Mouse (Mus musculus): ENCODE results near the gene Pitpnm2. TPM values are rescaled to one million over a fixed set of nuclear protein-coding genes. Genes with fewer than 3 reads are reported as not detected.
"Not testable (repeated sequence)": the region's sequence is repeated elsewhere in the genome, so short reads cannot be mapped to it uniquely, and the experiment has no call there.

The Pitpnm2 gene
- total RNA-seq, 2 experiments from 2014 or later = 36.4 to 61.1 TPM

DNA sequence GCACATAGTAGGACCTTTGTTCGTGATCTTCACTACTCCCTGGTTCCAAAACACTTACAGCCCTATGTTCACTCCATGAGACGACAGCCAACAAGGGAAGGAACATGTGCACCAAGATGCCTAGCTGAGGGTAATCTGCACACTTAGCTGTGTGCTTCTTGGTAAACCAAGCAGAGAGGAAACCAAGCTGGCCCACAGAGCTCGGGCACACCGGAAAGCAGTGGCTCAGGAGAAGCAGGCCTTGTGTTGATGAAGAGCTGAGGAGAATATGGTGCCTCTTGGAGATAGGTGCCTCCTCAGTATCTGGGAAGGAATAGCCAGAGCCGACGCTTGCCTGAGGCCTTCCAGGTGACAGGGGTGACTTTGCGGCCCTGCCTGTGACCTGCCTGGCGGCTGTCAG, 26.0 kb downstream of the Pitpnm2 start:
- no peak for DNase-seq (ENCODE audit: low spot score in 2 of 2)

DNA sequence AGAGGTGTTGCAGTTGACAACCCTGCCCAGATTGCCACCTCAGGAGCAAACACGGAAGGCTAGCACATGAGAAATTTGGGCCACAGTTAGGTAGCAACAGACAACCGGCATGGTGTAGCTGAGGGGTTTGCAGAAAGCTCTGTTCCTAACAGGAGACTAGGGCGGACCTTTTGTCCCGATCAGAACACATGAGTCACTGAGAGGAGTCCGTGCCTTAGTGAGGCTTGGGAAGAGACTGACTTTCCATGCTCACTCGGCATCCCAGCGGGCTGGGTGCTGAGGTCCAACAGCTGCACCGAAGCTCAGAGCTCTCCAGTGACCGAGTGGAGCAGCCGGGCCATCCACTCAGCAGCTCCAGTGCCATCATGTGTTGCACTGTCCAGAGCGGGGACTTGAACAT, 26.9 kb downstream of the Pitpnm2 start:
- DNase-seq (ENCODE audit: low spot score in 2 of 2) = no peak

DNA sequence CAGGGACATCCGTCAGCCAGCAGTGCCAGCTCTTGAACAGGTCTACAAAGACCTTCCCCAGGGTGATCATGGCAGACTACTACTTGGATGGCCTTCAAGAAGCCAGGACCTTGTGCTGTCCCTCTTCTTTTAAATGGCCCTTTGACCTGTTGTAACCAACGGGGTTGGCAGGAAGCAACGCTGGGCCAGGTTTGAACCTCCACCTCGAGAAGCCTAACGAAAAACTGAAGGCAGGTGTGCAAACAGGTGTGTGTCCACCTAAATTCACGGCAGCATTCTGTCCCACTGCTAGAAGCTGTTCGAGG, 27.9 kb downstream of the Pitpnm2 start:
- DNase-seq (ENCODE audit: low spot score in 2 of 2) = no peak

DNA sequence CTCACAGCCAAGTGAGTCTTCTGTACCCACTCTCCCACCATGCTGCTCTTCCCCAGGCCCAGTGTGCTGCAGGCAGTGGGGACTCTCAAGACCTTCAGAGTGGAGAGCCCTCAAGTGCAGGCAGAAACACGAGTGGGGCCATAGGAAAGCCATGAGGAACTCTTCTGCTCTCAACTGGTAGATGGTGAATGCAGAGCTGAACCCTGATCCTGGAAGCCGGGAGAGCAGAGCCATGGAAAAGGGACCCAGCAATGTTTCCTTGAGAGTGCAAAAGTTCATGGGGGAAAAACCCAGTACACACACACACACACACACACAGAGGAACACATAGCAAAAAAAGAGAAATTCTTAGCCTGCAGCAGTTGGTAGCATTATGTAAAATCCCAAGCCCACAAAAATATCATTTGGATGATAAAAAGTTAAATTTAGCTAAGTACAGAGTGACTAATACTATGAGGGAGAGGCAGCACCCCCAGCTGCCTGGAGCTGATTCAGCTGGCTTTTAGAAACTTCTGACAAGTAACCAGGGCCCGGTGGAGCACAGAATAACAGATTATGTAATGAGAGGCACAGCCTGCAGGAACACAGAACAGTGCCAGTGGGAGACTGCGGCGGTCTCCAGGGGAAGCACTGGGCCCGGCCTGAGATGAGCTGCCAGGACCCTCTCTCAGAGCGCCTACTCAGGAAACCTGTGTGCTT, 28.4 kb downstream of the Pitpnm2 start:
- DNase-seq (ENCODE audit: low spot score in 2 of 2) = peak; percentile 56 to 71

- no peak for DNase-seq (ENCODE audit: low spot score in 2 of 2)
These were observed 29.0 kb downstream of the Pitpnm2 start for GRCm38 (mm10) chr5:124220551-124220950.

DNA sequence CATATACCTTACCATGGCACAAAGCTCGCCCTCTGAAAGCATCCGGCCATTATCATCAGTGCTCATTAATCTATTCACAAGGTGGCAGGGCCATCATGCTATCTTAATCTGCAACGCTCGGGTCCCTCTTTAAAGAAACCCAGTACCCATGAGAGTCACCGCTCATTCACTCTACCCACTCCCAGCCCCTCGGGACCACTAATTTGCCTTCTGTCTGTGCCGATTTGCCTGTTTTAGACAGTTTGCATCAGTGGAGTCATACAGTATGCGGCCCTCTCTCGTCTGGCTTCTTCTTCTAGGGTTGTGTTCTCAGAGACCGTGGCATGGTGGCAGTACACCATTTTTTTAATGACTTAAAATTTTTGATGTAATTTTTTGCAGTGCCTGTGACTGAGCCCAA, 30.1 kb downstream of the Pitpnm2 start:
- no peak for DNase-seq (ENCODE audit: low spot score in 2 of 2)

DNA sequence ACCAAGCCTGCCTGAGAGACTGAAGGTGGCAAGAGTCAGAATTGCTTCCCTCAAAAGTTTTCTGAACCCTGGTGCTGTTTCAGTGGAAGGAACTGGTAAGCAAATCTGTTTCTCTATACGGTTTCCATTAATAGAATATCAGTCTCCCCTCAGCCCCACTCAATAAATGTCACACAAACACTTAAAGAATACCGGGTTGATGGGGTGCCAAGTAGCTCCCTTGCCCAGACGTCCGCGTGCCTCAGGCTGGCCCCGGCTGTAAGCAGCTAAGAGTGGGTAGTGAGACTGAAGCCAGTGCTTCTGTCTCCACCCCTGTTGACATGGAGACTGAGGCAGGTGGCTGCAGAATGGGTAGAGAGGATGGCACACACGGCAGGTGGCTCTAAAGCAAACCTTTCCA, 30.6 kb downstream of the Pitpnm2 start:
- no peak for DNase-seq (ENCODE audit: low spot score in 2 of 2)

DNA sequence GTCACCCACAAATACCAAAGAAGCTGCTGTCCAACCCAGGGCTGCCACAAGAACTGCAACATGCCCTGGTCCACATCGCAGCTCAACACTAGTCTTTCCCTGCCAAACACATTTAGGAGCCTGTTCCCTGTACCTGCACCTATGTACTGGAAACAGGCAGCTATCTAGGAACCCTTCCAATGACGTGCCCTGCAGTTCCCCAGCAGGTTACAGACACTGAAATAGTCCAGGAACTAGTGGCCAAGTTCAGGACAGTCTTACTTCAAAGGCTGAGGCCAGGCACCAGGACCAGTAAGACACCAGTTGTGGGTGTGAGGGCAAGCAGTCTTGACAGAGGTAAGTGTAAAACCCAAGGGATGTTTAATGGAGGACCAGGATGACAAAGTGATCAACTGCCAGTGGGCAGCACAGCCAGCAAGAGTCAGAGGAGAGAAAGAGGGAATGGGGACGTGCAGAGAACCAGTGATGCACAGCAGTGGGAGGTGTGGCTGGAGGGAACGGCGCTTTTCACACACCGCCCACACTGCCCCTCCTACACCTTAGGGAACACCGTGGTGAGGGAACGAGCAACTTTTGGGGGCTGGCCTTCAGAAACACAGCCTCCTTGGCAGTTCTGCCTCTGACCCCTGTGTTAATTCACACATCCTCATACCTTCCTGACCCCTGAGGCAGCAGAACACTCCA, 31.9 kb downstream of the Pitpnm2 start:
- DNase-seq (ENCODE audit: low spot score in 2 of 2) = no peak

- DNase-seq (ENCODE audit: low spot score in 2 of 2) = not testable (repeated sequence)
These were observed 32.5 kb downstream of the Pitpnm2 start for GRCm38 (mm10) chr5:124217092-124217491.

GRCm38 (mm10) chr5:124216403-124216802, 33.2 kb downstream of the Pitpnm2 start:
- no peak for DNase-seq (ENCODE audit: low spot score in 2 of 2)

DNA sequence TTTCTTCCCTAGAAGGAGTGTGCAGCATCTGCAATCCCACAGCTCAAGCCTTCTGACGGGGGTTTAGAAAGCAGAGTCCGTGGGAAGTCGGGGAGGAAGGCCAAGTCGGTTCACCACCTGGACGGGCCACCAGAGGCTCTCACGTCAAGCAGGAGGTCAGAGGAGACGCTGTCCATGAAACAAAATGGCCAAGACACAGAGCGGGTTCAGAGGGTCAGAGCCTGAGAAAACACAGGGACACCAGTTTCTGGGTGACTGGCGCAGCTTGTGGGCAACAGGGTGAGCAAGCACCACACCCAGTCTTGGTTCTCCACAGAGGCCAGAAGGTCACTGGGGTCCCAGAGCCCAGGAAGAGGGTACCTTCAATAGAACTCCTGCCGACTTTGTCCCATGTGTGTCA, 33.9 kb downstream of the Pitpnm2 start:
- no peak for DNase-seq (ENCODE audit: low spot score in 2 of 2)

DNA sequence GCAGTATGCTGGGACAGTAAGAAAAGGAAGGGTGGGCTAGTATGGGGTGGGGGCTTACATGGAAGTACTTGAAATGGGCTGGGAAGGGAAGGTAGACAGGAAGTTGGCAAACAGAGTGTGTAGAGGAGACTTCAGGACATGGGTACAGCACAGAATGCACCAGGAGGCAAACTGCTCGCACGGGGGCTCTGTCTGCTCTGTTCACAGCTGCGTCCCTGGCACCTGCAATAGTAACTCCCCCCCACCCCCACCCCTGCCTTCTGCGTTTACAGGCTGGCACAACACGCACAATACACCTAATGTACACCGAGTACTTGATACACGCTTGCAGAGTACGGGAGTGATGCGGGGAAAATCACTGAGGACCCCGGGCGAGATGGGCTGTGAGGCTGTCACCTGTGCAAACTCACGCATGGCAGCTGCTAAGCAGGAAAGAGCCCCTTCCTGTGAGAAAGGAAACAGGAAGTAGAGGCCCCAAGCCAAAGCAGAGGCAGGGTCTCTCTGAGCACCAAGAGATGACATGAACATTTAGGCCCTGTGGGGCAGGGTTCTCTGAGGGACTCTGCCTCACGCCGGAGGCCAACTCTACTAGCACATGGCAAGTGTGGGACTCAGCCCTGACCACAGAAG, 34.9 kb downstream of the Pitpnm2 start:
- DNase-seq (ENCODE audit: low spot score in 2 of 2) = no peak

GRCm38 (mm10) chr5:124213588-124214469, 35.7 kb downstream of the Pitpnm2 start:
- DNase-seq (ENCODE audit: low spot score in 2 of 2) = no peak

DNA sequence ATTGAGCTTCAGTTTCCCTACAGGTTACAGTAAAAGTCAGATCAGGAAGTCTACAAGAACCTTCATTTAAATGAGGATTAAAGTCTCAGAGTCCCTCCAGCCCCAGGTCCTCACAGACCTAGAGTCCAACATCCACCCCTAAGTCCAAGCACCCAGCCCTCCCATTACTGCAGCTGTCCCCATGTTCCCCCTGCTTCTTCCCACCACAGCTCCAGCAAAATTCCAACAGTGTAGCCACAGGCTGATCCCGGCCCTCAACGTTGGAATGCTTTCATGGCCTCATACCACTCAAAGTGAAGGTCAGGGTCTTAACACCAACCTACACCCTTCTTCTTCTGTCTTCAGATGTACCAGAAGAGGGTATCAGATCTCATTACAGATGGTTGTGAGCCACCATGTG, 37.9 kb downstream of the Pitpnm2 start:
- no peak for DNase-seq (ENCODE audit: low spot score in 2 of 2)

DNA sequence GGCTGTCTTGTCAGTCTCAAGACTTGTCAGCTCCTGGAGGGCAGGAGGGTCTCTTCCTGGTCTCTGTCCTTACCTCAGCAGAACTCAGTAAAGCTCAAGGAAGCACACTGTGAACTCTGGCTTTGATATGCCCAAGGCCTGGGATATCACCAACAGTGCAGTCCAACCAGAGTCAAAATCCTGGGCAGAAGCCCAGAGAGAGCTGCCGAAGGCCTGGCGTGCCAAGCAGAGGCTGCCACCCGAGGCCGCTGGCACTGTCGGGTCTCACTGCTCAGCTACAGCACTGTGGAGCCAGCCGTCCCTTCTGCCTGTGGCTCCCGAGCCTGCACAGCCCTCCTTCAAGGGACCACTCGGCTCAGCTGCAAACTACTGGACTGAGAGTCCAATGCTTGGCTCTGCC, 38.3 kb downstream of the Pitpnm2 start:
- DNase-seq (ENCODE audit: low spot score in 2 of 2) = peak; percentile 49 to 54

GRCm38 (mm10) chr5:124210281-124211016, 39.1 kb downstream of the Pitpnm2 start:
- DNase-seq (ENCODE audit: low spot score in 2 of 2) = no peak

- no peak for DNase-seq (ENCODE audit: low spot score in 2 of 2)
These were observed 39.7 kb downstream of the Pitpnm2 start for GRCm38 (mm10) chr5:124209850-124210249.

DNA sequence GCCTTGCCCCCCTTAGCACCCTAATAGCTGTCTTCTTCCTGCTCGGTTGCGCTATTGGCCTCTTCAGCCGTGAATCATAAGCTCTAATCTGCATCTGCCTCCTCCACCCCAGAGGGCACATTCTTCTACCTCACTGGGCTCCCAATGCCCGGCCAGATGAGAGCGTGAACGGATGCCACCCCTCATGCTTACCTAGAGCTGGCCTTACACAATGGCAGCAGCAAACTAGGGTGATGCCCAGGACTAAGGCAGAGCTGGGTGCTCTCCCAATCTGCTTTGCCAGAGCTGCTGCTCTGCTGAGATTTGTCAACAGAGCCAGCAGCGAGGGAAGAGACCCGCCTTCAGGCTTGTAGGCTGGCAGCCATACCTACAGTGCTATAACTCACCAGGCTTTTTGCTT, 41.5 kb downstream of the Pitpnm2 start:
- DNase-seq (ENCODE audit: low spot score in 2 of 2) = no peak

DNA sequence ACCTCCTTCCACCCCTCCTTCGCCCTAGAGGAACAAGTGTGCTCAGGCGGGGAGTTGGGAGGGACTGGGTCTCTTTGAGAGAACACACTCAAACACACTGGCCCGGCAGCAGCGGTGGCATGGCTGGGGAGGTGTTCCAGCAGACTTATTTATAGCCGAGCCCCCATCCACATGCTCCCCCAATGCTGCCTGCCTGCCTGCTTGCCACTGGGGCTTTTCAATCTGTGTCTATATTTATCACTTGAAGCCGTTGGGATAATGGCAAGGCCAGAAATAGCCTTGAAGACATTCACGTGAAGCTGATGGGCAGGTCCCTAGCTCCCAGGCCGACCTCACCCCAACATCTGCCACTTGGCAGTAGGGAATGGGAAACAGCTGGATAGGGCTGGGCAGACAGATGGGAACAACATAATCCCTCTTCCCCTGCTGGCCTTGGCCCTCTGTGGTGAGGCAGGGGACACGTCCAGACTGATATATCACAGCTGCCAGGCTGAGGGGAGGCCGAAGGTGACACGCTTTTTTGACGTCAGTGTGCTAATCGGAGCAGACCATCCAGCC, 43.0 kb downstream of the Pitpnm2 start:
- no peak for DNase-seq (ENCODE audit: low spot score in 2 of 2)

DNA sequence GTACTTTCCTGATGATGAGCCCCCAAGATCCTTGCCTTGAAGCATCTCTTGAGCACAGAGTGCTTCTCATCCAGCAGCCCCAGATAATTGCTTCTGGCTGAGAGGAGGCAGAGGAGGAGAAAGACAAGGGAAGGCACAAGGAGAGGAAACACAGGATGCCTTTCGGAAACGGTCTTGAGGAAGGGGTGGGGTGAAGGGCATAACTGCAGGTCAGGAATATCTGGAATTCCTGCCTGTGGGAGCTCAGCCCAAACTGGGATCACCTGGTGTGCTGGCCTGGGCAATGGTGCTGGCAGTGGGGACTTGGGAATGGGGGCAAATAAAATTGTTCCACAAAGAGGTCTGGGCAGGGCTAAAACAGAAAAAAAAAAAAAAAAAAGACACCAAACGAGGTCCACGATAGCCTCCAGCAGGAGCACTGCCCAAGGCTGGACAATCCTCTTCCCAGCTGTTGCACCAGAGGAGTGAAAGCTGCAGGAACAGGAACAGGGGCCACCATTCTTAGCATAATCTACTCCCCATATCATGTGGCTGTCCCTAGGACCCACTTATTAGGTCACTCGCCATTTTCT, 43.7 kb downstream of the Pitpnm2 start:
- no peak for DNase-seq (ENCODE audit: low spot score in 2 of 2)

Data from adrenal gland, adult 18-20 months (tissue).